In the genomic region with DNA sequence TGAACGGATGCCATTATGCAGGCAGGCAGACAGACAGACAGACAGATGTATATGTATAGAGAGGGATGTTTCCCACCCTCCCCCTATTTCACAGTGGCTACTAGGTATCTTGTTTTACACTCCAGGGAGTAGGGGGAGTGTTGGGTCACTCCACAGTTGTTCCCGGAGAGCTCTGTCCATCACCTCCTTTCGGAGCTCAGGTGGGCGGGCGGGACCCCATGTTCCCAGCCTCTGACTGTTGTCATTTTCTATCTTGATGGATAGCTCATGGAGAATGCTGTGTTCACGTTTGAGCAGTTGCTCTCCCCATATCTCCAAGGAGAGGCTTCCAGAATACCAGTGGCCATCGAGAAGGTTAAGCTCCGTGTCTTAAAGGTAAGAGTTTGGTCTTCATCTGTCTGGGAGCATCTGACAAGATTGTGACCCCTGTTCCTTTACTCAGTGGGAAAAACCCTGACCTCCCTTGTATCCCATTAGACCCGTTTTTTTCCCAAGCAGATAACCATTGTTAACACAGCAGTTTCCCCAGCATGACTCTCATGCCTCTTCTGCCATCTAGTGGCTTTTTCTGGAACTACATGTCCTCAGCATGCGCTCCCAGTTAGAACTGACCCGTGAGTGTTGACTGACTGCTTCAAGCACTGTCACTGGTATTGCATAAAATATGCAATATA, we compare ENCODE assay signal across 9 mouse cellular contexts. TPM values are rescaled to one million over a fixed set of nuclear protein-coding genes. Genes with fewer than 3 reads are reported as not detected.
A peak's percentile ranks its signal among the peaks of the same experiment; 100 is the strongest.
DNase-seq lines count a peak whose midpoint lies in the region; ATAC-seq and TF ChIP-seq lines count a peak whose summit lies in the region.
"Had no signal": no experiment of that assay in that cellular context is flagged by ENCODE, and none has a peak within 500 bp of the region (broad histone marks: within the 10 kb centered on the region; RNA-seq: fewer than 3 reads in every experiment).

No protein-coding gene starts in this region.

- H3K27me3 ChIP-seq in CH12.LX (replicated peaks): no peaks in the 10 kb centered on the region
- H3K27me3 ChIP-seq in heart, embryonic 13.5 days (replicated peaks): no peaks in the 10 kb centered on the region; the same call in 1 of the 2 replicates
- peaks cover 4% of the 10 kb centered on the region; the same call in 1 of the 2 replicates for H3K27me3 ChIP-seq in kidney, embryonic 16.5 days (ENCODE audit: insufficient read depth, low read length)
- H3K27me3 ChIP-seq in liver, adult 2 months (ENCODE audit: control insufficient read depth, insufficient read depth, low read length): no peaks in the 10 kb centered on the region
- H3K27me3 ChIP-seq in stomach, embryonic 14.5 days (ENCODE audit: control insufficient read depth, insufficient read depth, low read length): no peaks in the 10 kb centered on the region
- H3K27me3 ChIP-seq: limb, embryonic 15.5 days had no signal

- H3K36me3 ChIP-seq in CH12.LX (replicated peaks in 1 of 2; ENCODE audit: control insufficient read depth in 1 of 2, insufficient read depth in 1 of 2, low read length in 1 of 2): peaks cover 76 to 88% of the 10 kb centered on the region in 2 experiments
- no peaks in the 10 kb centered on the region for H3K36me3 ChIP-seq in heart, embryonic 13.5 days
- no peaks in the 10 kb centered on the region for H3K36me3 ChIP-seq in kidney, embryonic 16.5 days (ENCODE audit: insufficient read depth, low read length)
- H3K36me3 ChIP-seq in liver, adult 2 months (ENCODE audit: control insufficient read depth, insufficient read depth, low read length): no peaks in the 10 kb centered on the region
- H3K36me3 ChIP-seq in stomach, embryonic 14.5 days (ENCODE audit: control insufficient read depth, insufficient read depth, low read length): no peaks in the 10 kb centered on the region
- H3K36me3 ChIP-seq: limb, embryonic 15.5 days had no signal

- H3K9me3 ChIP-seq in CH12.LX (replicated peaks; ENCODE audit: low read length): no peaks in the 10 kb centered on the region
- no peaks in the 10 kb centered on the region for H3K9me3 ChIP-seq in heart, embryonic 13.5 days
- no peaks in the 10 kb centered on the region for H3K9me3 ChIP-seq in kidney, embryonic 16.5 days (ENCODE audit: low read length)
- H3K9me3 ChIP-seq in stomach, embryonic 14.5 days (ENCODE audit: control insufficient read depth, low read depth, low read length): no peaks in the 10 kb centered on the region
- H3K9me3 ChIP-seq: limb, embryonic 15.5 days had no signal

- H3K4me3 ChIP-seq in CH12.LX (replicated peaks in 1 of 3; ENCODE audit: low read depth in 2 of 3, low read length in 2 of 3, poor library complexity in 1 of 3): no peak overlapping the region
- 0 out of 2 replicates have a peak overlapping the region, but pooled peaks have one; percentile 14 for H3K4me3 ChIP-seq in heart, embryonic 13.5 days
- H3K4me3 ChIP-seq in kidney, embryonic 16.5 days (ENCODE audit: low read length): no peak overlapping the region
- no peak overlapping the region for H3K4me3 ChIP-seq in liver, adult 2 months (ENCODE audit: insufficient read depth, low read depth, low read length)
- no peak overlapping the region for H3K4me3 ChIP-seq in stomach, embryonic 14.5 days (ENCODE audit: low read depth, low read length)
- H3K4me3 ChIP-seq: limb, embryonic 15.5 days had no signal

- H3K79me2 ChIP-seq in CH12.LX (replicated peaks; ENCODE audit: control insufficient read depth, extremely low read depth, insufficient read depth, poor library complexity, severe bottlenecking): no peaks in the 10 kb centered on the region
- H3K79me2 ChIP-seq in liver, adult 2 months (ENCODE audit: control insufficient read depth, insufficient read depth, low read length): no peaks in the 10 kb centered on the region

- ATAC-seq in heart, embryonic 13.5 days (ENCODE audit: extremely low read depth, insufficient number of reproducible peaks, low FRiP score, low TSS enrichment): peak; percentile 42
- peak; percentile 66 for ATAC-seq in kidney, embryonic 16.5 days (ENCODE audit: low FRiP score, low TSS enrichment)
- ATAC-seq in stomach, embryonic 14.5 days (ENCODE audit: insufficient number of reproducible peaks, insufficient read depth, low FRiP score, low read depth): peak; percentile 65; the same call in 1 of the 2 replicates

- dilution Hi-C loops in CH12.LX (cut with MboI; ENCODE audit: extremely low pct_ligation_motif_present, extremely low pct_unique_long_range_greater_than_20kb, low sequenced_read_pairs): no loop called here

- H3K4me2 ChIP-seq in CH12.LX (ENCODE audit: insufficient read depth, low read depth, poor library complexity, severe bottlenecking): no peak overlapping the region
- peak overlapping the region; percentile 60 for H3K4me2 ChIP-seq in heart, embryonic 13.5 days
- H3K4me2 ChIP-seq in kidney, embryonic 16.5 days (replicated peaks; ENCODE audit: low read depth, low read length): no peak overlapping the region
- H3K4me2 ChIP-seq in stomach, embryonic 14.5 days (replicated peaks; ENCODE audit: low read depth, low read length): no peak overlapping the region
- H3K4me2 ChIP-seq: limb, embryonic 15.5 days had no signal

- DNase-seq in CH12.LX (ENCODE audit: extremely low read depth): peak; percentile 77
- DNase-seq in c-Kit-negative CD71-positive TER-119-positive erythroid progenitor cells, embryonic 14.5 days (ENCODE audit: low read depth, low spot score): peak; percentile 50
- DNase-seq in fibroblast of lung, adult 2 months (ENCODE audit: low read depth): peak; percentile 68
- peak; percentile 61 for DNase-seq in liver, adult 2 months (ENCODE audit: extremely low read depth, low read depth, low spot score)
- peak; percentile 69 to 73 for DNase-seq in natural killer cell, adult 2 months (ENCODE audit: low spot score in 2 of 2)

- TF ChIP-seq CTCF in CH12.LX (conservative IDR thresholded peaks at IDR 0.05 in 1 of 2, IDR thresholded peaks at IDR 0.05 in 1 of 2; ENCODE audit: low read depth in 2 of 2, low read length in 2 of 2): peak; percentile 95 to 98
- peak; percentile 68 for TF ChIP-seq CTCF in liver, adult 2 months (IDR thresholded peaks at IDR 0.05; ENCODE audit: low read depth, low read length)

- TF ChIP-seq RAD21 in CH12.LX (IDR thresholded peaks at IDR 0.05; ENCODE audit: low read depth, low read length): peak; percentile 97

- H3K27ac ChIP-seq in CH12.LX (ENCODE audit: insufficient read depth, low read depth): no peak overlapping the region
- H3K27ac ChIP-seq in heart, embryonic 13.5 days (replicated peaks): no peak overlapping the region
- no peak overlapping the region for H3K27ac ChIP-seq in kidney, embryonic 16.5 days (ENCODE audit: low read length)
- no peak overlapping the region for H3K27ac ChIP-seq in liver, adult 2 months (replicated peaks; ENCODE audit: insufficient read depth, low read depth, low read length)
- no peak overlapping the region for H3K27ac ChIP-seq in stomach, embryonic 14.5 days (ENCODE audit: low read length)
- H3K27ac ChIP-seq: limb, embryonic 15.5 days had no signal

- 23% methylated on average over 11 of the region's 11 CpGs for WGBS in heart, embryonic 13.5 days
- WGBS in kidney, embryonic 16.5 days: 28% methylated on average over 11 of the region's 11 CpGs
- WGBS in liver, adult 2 months: 44% methylated on average over 11 of the region's 11 CpGs
- 27% methylated on average over 11 of the region's 11 CpGs for WGBS in stomach, embryonic 14.5 days

- peaks cover 0 to 40% of the 10 kb centered on the region in 2 experiments; a peak in 1 of 4 replicates for H3K4me1 ChIP-seq in CH12.LX (ENCODE audit: control insufficient read depth in 1 of 2, insufficient read depth in 2 of 2)
- peaks cover 24% of the 10 kb centered on the region for H3K4me1 ChIP-seq in heart, embryonic 13.5 days
- peaks cover 15% of the 10 kb centered on the region for H3K4me1 ChIP-seq in kidney, embryonic 16.5 days (ENCODE audit: insufficient read depth, low read length)
- H3K4me1 ChIP-seq in liver, adult 2 months (ENCODE audit: control insufficient read depth, insufficient read depth, low read length): peaks cover 6% of the 10 kb centered on the region
- H3K4me1 ChIP-seq in stomach, embryonic 14.5 days (ENCODE audit: control insufficient read depth, insufficient read depth, low read length): peaks cover 12% of the 10 kb centered on the region; the same call in 1 of the 2 replicates

- TF ChIP-seq POLR2A in CH12.LX (IDR thresholded peaks at IDR 0.05; ENCODE audit: low read depth, low read length): no peak
- no peak for TF ChIP-seq POLR2A in liver, adult 2 months (IDR thresholded peaks at IDR 0.05; ENCODE audit: extremely low read depth, insufficient read depth, low read length)

- H3K9ac ChIP-seq in CH12.LX (ENCODE audit: insufficient read depth, low read depth): no peak overlapping the region
- H3K9ac ChIP-seq in heart, embryonic 13.5 days: peak overlapping the region; percentile 62
- no peak overlapping the region for H3K9ac ChIP-seq in kidney, embryonic 16.5 days (replicated peaks; ENCODE audit: low read length)
- H3K9ac ChIP-seq in liver, adult 2 months (ENCODE audit: low read depth, low read length): no peak overlapping the region
- H3K9ac ChIP-seq in stomach, embryonic 14.5 days (replicated peaks; ENCODE audit: low read depth, low read length): no peak overlapping the region
- H3K9ac ChIP-seq: limb, embryonic 15.5 days had no signal

- TF ChIP-seq EP300 in CH12.LX (IDR thresholded peaks at IDR 0.05; ENCODE audit: low read length): no peak

- in situ Hi-C loops in CH12.LX (cut with MboI; ENCODE audit: low pct_ligation_motif_present, low pct_unique_long_range_greater_than_20kb, low sequenced_read_pairs): loop anchor here (5.0 to 25.0 kb wide), 2 partner anchors 139 to 244 kb away; no protein-coding TSS in a partner anchor

TF ChIP-seq in CH12.LX, 34 proteins besides CTCF, POLR2A, EP300 and RAD21 (continues in another document):
- TF ChIP-seq ELF1 (IDR thresholded peaks at IDR 0.05; ENCODE audit: low read depth, low read length) (no peak), NRF1 (IDR thresholded peaks at IDR 0.05; ENCODE audit: low read depth, low read length) (no peak), MXI1 (IDR thresholded peaks at IDR 0.05; ENCODE audit: low read depth, low read length) (no peak), ZC3H11A (IDR thresholded peaks at IDR 0.05; ENCODE audit: low read depth, low read length) (peak; percentile 74), JUN (IDR thresholded peaks at IDR 0.05; ENCODE audit: insufficient read depth, low read depth, low read length) (no peak), SMC3 (IDR thresholded peaks at IDR 0.05; ENCODE audit: low read depth, low read length) (peak; percentile 90), JUND (conservative IDR thresholded peaks at IDR 0.05; ENCODE audit: low read depth, low read length) (no peak), MYC (IDR thresholded peaks at IDR 0.05; ENCODE audit: low read depth, low read length) (peak; percentile 76; the same call in 1 of the 2 replicates)

RNA-seq across cellular contexts. Expression of a gene that starts 49.3 kb away (rescaled TPM):
- 9.8 and 11.5 TPM in 2 replicates for total RNA-seq in CH12.LX (2012; rRNA removed)
- total RNA-seq in CH12.LX (2014; rRNA removed): 15.8 and 17.6 TPM in 2 replicates
- 9.8 and 10.6 TPM in 2 replicates for polyA plus RNA-seq in CH12.LX (2012; ENCODE audit: insufficient read length, low read depth)
- 11.1 TPM in 2 replicates for polyA plus RNA-seq in heart, embryonic 13.5 days (2015; fragmentation: Nextera tagmentation; extraction: Ambion mirVana)
- polyA plus RNA-seq in kidney, embryonic 16.5 days (2015; fragmentation: Nextera tagmentation; extraction: Ambion mirVana): 16.6 and 17.0 TPM in 2 replicates
- total RNA-seq in liver, adult 2 months (2014; rRNA removed): 16.2 and 18.5 TPM in 2 replicates
- 4.1 and 4.5 TPM in 2 replicates for polyA plus RNA-seq in liver, adult 2 months (2012; rRNA removed)
- polyA plus RNA-seq in stomach, embryonic 14.5 days (2014; fragmentation: Nextera tagmentation; extraction: Ambion mirVana): 18.6 and 20.1 TPM in 2 replicates
